Mouse (Mus musculus) CH12.LX (cell line): ENCODE data around the gene Vmn2r3. TPM values are rescaled to one million over a fixed set of nuclear protein-coding genes. Genes with fewer than 3 reads are reported as not detected.
"Not testable (repeated sequence)": the region's sequence is repeated elsewhere in the genome, so short reads cannot be mapped to it uniquely, and the experiment has no call there.

Source experiments
- DNase-seq: peaks from one replicate; pipeline ENCODE4 v3.0.0-alpha.2; 2013; ENCODE audit errors: extremely low read depth
- H3K27ac ChIP-seq: 2 replicates; pipeline ENCODE4 v1.5.1; 2012; ENCODE audit warnings: low read depth, mild to moderate bottlenecking, control low read depth, moderate library complexity; ENCODE audit not compliant: insufficient read depth
- H3K27me3 ChIP-seq: replicated peaks from 2 replicates; pipeline ENCODE3; 2012; ENCODE audit warnings: inconsistent platforms
- H3K36me3 ChIP-seq, 2 experiments: replicated peaks in 1 of 2; 2 replicates each; pipeline versions ENCODE3 to v1.6.1; 2012; ENCODE audit warnings: inconsistent platforms in 1 of 2, low read length in 1 of 2, mild to moderate bottlenecking in 1 of 2, mixed read lengths in 1 of 2, moderate library complexity in 1 of 2; ENCODE audit not compliant: control insufficient read depth in 1 of 2, insufficient read depth in 1 of 2
- H3K4me1 ChIP-seq, 2 experiments: 2 replicates each; pipeline ENCODE4 v1.6.1; 2012; ENCODE audit warnings: inconsistent platforms in 1 of 2, moderate library complexity in 1 of 2; ENCODE audit not compliant: insufficient read depth in 2 of 2, control insufficient read depth in 1 of 2
- H3K4me2 ChIP-seq: 2 replicates; pipeline ENCODE4 v1.6.1; 2012; ENCODE audit warnings: low read depth, mild to moderate bottlenecking, control low read depth; ENCODE audit not compliant: poor library complexity, insufficient read depth, severe bottlenecking
- H3K4me3 ChIP-seq, 3 experiments: fragments of 150-350 bp in 1 of 3; sonication (generic) in 1 of 3; replicated peaks in 1 of 3; 2 replicates each; pipeline versions ENCODE3 to v1.5.1; 2011 to 2012; ENCODE audit warnings: low read depth in 2 of 3, low read length in 2 of 3, mild to moderate bottlenecking in 2 of 3, moderate library complexity in 2 of 3, control low read depth in 1 of 3, improper control_type of control experiment in 1 of 3, inconsistent platforms in 1 of 3, mixed read lengths in 1 of 3; ENCODE audit not compliant: poor library complexity in 1 of 3
- H3K79me2 ChIP-seq: replicated peaks from 2 replicates; pipeline ENCODE4 v1.6.1; 2012; ENCODE audit warnings: mild to moderate bottlenecking, moderate library complexity; ENCODE audit not compliant: control insufficient read depth, poor library complexity, insufficient read depth, severe bottlenecking; ENCODE audit errors: extremely low read depth
- H3K9ac ChIP-seq: 2 replicates; pipeline ENCODE4 v1.6.1; 2012; ENCODE audit warnings: low read depth, mild to moderate bottlenecking, control low read depth, moderate library complexity; ENCODE audit not compliant: insufficient read depth
- H3K9me3 ChIP-seq: replicated peaks from 2 replicates; pipeline ENCODE3; 2012; ENCODE audit warnings: low read length, inconsistent platforms, mixed read lengths
- BHLHE40 ChIP-seq: IDR thresholded peaks from 2 replicates; pipeline ENCODE4 v1.6.1; 2011; ENCODE audit warnings: mild to moderate bottlenecking, low read depth, low read length, improper control_type of control experiment
- CHD2 ChIP-seq: IDR thresholded peaks from 2 replicates; pipeline ENCODE4 v1.6.1; 2011; ENCODE audit warnings: low read length, improper control_type of control experiment
- E2F4 ChIP-seq: IDR thresholded peaks from 2 replicates; pipeline ENCODE4 v1.6.1; 2011; ENCODE audit warnings: low read depth, low read length, improper control_type of control experiment; ENCODE audit not compliant: insufficient replicate concordance
- EP300 ChIP-seq: IDR thresholded peaks from 2 replicates; pipeline ENCODE4 v1.6.1; 2011; ENCODE audit warnings: low read length, improper control_type of control experiment
- KAT2A ChIP-seq: IDR thresholded peaks from 2 replicates; pipeline ENCODE4 v1.6.1; 2012; ENCODE audit warnings: low read length, improper control_type of control experiment, inconsistent platforms; ENCODE audit not compliant: insufficient replicate concordance
- MAZ ChIP-seq: IDR thresholded peaks from 2 replicates; pipeline ENCODE4 v1.6.1; 2012; ENCODE audit warnings: low read depth, mild to moderate bottlenecking, inconsistent platforms, low read length, improper control_type of control experiment, moderate library complexity
- MXI1 ChIP-seq: IDR thresholded peaks from 2 replicates; pipeline ENCODE4 v1.6.1; 2011; ENCODE audit warnings: mild to moderate bottlenecking, low read depth, low read length, improper control_type of control experiment
- NRF1 ChIP-seq: IDR thresholded peaks from 2 replicates; pipeline ENCODE4 v1.6.1; 2014; ENCODE audit warnings: low read depth, mild to moderate bottlenecking, inconsistent platforms, low read length, improper control_type of control experiment, moderate library complexity
- RAD21 ChIP-seq: IDR thresholded peaks from 2 replicates; pipeline ENCODE4 v1.6.1; 2011; ENCODE audit warnings: low read depth, mild to moderate bottlenecking, low read length, improper control_type of control experiment, moderate library complexity
- TBP ChIP-seq: conservative IDR thresholded peaks from 2 replicates; pipeline ENCODE4 v1.6.1; 2011; ENCODE audit warnings: low read depth, low read length, improper control_type of control experiment
- UBTF ChIP-seq: IDR thresholded peaks from 2 replicates; pipeline ENCODE4 v1.6.1; 2012; ENCODE audit warnings: low read depth, mild to moderate bottlenecking, inconsistent platforms, low read length, improper control_type of control experiment, moderate library complexity
- ZC3H11A ChIP-seq: IDR thresholded peaks from 2 replicates; pipeline ENCODE4 v1.6.1; 2012; ENCODE audit warnings: low read depth, mild to moderate bottlenecking, inconsistent platforms, low read length, improper control_type of control experiment
- ZNF384 ChIP-seq: IDR thresholded peaks from 2 replicates; pipeline ENCODE4 v1.6.1; 2012; ENCODE audit warnings: low read depth, low read length, improper control_type of control experiment, inconsistent platforms
- dilution Hi-C: fragments of 300-500 bp; cut with MboI; formaldehyde crosslinking; loops from 2 replicates; pipeline ENCODE4 v1.14.3; 2020; ENCODE audit warnings: low sequenced_read_pairs; ENCODE audit not compliant: extremely low pct_unique_long_range_greater_than_20kb, extremely low pct_ligation_motif_present
- in situ Hi-C: fragments of 300-500 bp; cut with MboI; formaldehyde crosslinking; loops from 3 replicates; pipeline ENCODE4 v1.14.3; 2019; ENCODE audit warnings: low sequenced_read_pairs, low pct_ligation_motif_present, low pct_unique_long_range_greater_than_20kb, mixed read lengths
- polyA plus RNA-seq: library from polyadenylated mRNA; unstranded; fragments of >175 nt; gene quantifications from 2 replicates; pipeline ENCODE4 v1.2.1, GENCODE M21; 2012; ENCODE audit warnings: low read depth; ENCODE audit not compliant: insufficient read length
- total RNA-seq, 2 experiments: library from RNA; depleted of rRNA; stranded (reverse); fragments of 300-350 nt in 1 of 2; fragments of >200 nt in 1 of 2; gene quantifications; 2 replicates each; pipeline ENCODE4 v1.2.3; 2012 to 2014

The Vmn2r3 gene
- total and polyA plus RNA-seq, 3 experiments, result 0.06 TPM; not detected in 2

- TF ChIP-seq TBP (no peak), KAT2A (no peak), CHD2 (no peak), ZC3H11A (no peak), NRF1 (no peak), BHLHE40 (no peak), MXI1 (no peak)
- Histone ChIP-seq H3K4me3 (no peak overlapping the region), H3K27ac (no peak overlapping the region), H3K79me2 (no peaks in the 10 kb centered on the region), H3K27me3 (no peaks in the 10 kb centered on the region), H3K9ac (no peak overlapping the region), H3K36me3 (no peaks in the 10 kb centered on the region), H3K9me3 (no peaks in the 10 kb centered on the region), H3K4me2 (no peak overlapping the region), H3K4me1 (no peaks in the 10 kb centered on the region)
- dilution Hi-C loops, result no loop called here
- in situ Hi-C loops, result no loop called here
- no peak for DNase-seq
Measured at GRCm38 (mm10) chr3:64265762-64266112, 23.8 kb downstream of the Vmn2r3 start.

DNA sequence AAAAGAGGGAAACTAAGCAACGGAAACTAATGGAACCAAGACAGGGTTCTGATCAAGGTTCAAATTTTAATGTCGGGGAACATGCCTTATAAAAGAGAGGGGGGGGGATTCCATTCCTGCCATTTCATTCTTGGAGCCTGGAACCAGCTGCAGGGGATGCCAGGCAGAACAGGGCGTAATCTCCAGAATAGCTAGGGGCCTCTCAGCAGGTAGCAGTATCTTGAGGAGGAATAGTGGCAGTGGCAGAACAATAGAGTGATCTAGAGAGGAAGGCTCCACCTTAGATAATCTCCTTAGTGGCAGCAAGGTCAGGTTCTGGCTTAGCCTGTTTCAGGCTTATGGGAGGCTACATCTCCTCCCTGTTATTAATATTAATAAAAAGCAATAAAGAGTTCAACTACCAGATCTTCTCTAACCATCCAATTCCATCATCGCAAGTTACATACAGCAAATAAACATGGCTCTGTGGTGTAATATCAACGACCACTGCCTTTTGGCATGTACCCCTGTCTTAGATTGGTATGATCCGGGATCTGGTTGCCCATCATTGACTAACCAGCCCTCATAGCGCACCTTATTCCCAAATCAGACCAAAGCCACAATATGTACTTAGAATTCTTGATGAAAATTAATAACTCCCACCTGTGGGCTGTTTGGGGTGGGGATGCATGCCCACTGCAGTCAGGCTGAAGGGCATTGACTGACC is 24.3 kb downstream of the Vmn2r3 start:
- DNase-seq, H3K9ac ChIP-seq, H3K27me3 ChIP-seq, H3K9me3 ChIP-seq, H3K4me1 ChIP-seq, H3K27ac ChIP-seq, H3K36me3 ChIP-seq, H3K4me2 ChIP-seq, dilution Hi-C loops, H3K4me3 ChIP-seq, H3K79me2 ChIP-seq, in situ Hi-C loops: not testable (repeated sequence)

GRCm38 (mm10) chr3:64259582-64259981 is 29.9 kb downstream of the Vmn2r3 start:
- Histone ChIP-seq H3K9ac (no peak overlapping the region), H3K27ac (no peak overlapping the region), H3K4me2 (no peak overlapping the region), H3K4me3 (no peak overlapping the region), H3K27me3 (no peaks in the 10 kb centered on the region), H3K9me3 (no peaks in the 10 kb centered on the region), H3K36me3 (no peaks in the 10 kb centered on the region), H3K79me2 (no peaks in the 10 kb centered on the region), H3K4me1 (no peaks in the 10 kb centered on the region; a peak in 1 of 4 replicates)
- in situ Hi-C loops, result no loop called here
- dilution Hi-C loops, result no loop called here
- no peak for TF ChIP-seq RAD21
- no peak for TF ChIP-seq EP300
- TF ChIP-seq ZNF384, result no peak
- no peak for TF ChIP-seq UBTF
- no peak for TF ChIP-seq MAZ
- no peak for TF ChIP-seq E2F4
- DNase-seq, result no peak
